Mouse (Mus musculus) heart, postnatal 36 days (tissue): ENCODE results near the gene Mybpc1. TPM values are rescaled to one million over a fixed set of nuclear protein-coding genes. Genes with fewer than 3 reads are reported as not detected.
"Not testable (repeated sequence)": the region's sequence is repeated elsewhere in the genome, so short reads cannot be mapped to it uniquely, and the experiment has no call there.

Experiments
- DNase-seq, 2 experiments: peaks; one replicate each; pipeline ENCODE4 v3.0.0; 2021 to 2022
- intact Hi-C: fragments of 180-260 bp; cut with DNase I; formaldehyde crosslinking; loops from one replicate; pipeline ENCODE4 v1.15.1; 2025
- total RNA-seq, 2 experiments: library from RNA; stranded (reverse); gene quantifications; 2 replicates each; pipeline ENCODE4 v1.2.3; 2021

Mybpc1 gene
- total RNA-seq, 2 experiments from 2014 or later = 0.39 to 0.49 TPM

DNA sequence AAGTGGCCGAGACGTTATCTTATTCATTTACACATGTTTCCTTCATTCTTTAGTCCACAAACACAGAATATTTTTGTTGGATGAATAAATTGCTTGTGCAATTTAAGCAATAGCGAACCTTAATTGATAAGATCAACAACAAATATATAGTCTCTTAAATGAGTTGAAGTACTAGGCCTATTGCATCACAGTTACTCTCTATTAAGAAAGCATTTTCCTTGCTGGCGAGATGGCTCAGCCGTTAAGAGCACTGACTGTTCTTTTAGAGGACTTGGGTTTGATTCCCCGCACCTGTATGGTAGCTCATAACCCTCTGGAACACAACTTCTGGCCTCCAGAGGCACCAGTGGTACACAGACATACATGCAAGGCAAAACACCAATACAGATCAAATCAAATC is 47.9 kb downstream of the Mybpc1 start:
- intact Hi-C loops = no loop called here
- DNase-seq = no peak

DNA sequence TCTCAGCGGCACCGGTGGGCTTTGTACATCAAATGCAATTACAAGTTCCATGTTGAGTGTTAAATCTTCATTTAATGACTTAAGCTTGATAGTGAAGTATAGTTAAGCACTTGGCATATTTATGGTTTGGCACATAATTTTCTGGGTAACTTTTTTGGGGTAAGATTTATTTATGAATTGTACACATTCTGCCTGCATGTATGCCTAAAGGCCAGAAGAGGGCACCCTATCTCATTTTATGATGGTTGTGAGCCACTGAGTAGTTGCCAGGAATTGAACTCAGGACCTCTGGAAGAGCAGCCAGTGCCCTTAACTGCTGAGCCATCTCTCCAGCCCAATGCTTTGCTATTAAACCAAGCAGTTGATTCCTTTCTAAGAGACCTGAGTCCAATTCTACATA is 52.2 kb downstream of the Mybpc1 start:
- no peak for DNase-seq
- intact Hi-C loops = loop anchor here (5.0 kb wide), 1 partner anchor 120 kb away; no protein-coding TSS in a partner anchor

DNA sequence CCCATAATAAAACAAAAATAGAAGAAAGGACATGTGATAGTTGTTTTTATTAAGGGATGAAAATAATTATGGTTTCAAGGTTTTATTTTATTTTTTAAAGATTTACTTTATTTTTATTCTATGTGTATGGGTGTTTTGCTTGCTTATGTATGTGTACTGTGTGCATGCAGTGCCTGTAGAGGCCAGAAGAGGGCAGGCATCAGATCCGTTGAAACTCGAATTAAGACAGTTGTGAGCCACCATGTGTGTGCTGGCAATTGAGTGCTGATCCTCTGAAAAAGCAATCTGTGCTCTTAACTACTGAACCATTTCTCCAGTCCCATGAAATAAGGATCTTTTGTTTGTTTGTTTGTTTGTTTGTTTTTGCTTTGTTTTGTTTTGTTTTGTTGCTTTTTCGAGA is 54.7 kb downstream of the Mybpc1 start:
- intact Hi-C loops = loop anchor here (5.0 kb wide), 1 partner anchor 122 kb away; no protein-coding TSS in a partner anchor
- no peak for DNase-seq

DNA sequence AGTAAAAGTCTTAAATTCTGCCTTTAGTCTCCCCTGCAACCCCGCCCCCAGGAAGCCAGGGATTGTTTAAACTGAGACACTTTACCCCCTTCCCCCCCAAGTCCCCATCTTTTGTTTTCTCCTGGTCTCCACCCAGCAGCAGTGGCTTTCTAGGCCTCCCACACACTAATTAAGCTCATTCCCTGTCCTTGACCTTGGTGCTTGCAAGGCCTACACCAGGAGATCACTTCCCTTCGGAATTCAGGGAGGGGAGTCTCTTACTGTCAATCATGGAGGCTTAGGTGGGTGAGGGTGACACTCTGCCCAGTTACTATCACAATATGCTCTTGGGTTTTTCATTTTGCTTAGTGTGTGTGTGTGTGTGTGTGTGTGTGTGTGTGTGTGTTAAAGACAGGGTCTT is 57.3 kb downstream of the Mybpc1 start:
- no peak for DNase-seq
- intact Hi-C loops = no loop called here

DNA sequence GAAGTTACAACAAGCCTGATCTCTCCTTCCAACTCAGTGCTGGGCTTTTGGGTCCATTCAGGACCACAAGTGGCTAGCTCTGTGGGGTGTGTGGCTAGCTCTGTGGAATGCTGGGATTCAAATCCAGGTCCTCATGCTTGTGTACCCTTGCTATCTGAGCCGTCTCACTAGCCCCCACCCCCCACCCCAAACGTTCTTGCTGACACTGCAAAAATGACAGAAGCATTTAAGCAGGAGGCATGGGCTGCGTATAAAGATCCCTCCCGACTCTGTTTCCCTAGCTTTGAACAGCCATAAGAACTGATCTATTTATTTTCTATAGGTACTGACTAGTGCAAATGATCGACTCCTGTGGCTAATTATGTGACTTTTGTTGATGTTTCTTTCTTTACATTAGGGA is 74.3 kb downstream of the Mybpc1 start:
- DNase-seq = no peak
- intact Hi-C loops = no loop called here

DNA sequence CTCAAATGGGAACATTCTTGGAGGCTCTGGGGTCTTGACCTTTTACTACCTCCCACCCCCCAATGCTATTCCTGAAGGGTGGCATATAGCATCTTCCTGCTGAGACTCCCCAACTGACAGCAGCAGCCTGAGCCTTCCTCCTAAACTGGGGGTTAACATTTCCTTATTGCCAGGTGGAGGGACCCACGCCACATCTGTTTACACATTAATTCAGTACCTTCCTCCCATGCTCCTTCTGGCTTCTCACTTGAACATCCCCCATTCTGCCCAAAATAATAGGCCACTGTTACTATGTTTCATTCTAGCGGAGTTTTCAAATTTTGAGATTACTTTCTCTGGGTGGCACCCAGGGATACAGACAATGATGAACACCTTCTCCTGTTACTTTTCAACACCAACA is 80.9 kb downstream of the Mybpc1 start:
- intact Hi-C loops = no loop called here
- DNase-seq = no peak

DNA sequence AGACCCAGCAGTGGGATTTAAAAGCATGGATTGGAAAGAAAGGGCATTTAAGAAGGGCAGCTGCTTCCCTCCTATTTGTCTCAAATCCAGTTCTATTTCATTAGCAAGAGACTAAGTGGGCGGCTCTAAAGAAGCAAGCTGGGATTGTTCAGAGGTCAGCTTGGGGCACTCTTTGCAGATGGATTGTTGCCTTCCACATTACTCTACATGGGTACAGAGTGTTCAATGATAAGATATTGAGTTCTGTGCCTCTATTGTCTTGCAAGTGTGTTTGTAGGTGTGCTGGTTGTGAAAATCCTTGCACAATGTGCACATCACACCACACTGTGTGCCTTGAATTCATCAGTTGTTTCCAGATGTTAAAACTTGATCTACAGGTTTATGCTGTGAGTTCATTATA is 81.7 kb downstream of the Mybpc1 start:
- intact Hi-C loops = no loop called here
- no peak for DNase-seq

DNA sequence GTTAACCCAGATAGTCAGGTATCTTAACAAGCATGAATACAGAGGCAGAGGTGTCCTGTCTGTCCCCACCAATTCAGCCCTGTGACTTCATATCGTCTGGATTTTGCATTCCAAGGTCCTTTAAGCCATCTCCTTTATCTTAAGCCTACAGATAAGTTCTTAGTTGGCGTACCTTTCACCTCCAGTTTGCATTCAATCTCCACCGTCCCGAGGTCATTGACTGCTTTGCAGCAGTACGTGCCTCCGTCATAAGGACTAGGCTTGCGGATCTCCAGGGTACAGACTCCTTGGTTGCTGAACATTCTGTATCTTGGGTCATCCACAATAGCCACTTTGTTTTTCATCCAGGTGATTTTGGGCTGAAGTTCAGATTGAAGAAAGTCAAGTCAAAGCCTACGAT is 82.2 kb downstream of the Mybpc1 start:
- no peak for DNase-seq
- intact Hi-C loops = no loop called here

DNA sequence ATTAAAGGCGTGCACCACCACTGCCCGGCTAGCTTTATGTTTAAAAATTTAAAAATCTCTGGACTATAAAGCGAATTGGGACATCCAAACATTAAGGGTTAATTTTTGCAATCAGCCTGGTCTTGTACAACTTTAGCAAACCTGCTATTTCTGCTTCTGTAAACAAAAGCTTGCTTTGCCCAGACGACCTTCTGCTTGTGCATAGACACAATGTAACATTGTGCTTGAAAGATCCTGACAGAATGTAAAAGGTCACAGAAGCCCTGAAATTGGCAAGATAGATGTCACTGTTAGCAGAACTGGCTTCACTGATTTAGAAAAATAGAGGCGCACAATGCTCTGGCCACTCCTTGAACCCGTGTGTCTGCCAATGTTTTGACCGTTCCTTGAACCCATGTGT is 89.9 kb downstream of the Mybpc1 start:
- intact Hi-C loops, DNase-seq: not testable (repeated sequence)

DNA sequence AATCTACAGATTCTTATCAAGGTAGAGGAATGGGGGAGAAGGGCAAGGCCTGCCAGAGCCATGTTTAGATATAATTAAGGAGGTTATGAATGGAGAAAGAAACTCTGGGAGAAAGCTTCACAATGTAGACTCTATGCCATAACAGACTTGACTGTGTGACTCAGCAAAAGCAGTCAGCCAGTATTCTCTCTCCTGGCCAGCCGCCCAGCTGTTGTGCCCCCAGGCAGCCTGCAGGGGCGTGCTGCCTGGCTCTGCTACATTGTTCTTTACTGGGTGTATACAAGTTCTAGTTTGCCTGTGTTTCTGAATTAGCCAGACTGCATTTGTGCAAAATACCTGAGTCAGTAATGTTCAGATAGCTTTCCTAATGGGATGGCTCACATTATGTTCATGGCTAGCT is 90.5 kb downstream of the Mybpc1 start:
- intact Hi-C loops = no loop called here
- DNase-seq = peak; percentile 56 to 64

DNA sequence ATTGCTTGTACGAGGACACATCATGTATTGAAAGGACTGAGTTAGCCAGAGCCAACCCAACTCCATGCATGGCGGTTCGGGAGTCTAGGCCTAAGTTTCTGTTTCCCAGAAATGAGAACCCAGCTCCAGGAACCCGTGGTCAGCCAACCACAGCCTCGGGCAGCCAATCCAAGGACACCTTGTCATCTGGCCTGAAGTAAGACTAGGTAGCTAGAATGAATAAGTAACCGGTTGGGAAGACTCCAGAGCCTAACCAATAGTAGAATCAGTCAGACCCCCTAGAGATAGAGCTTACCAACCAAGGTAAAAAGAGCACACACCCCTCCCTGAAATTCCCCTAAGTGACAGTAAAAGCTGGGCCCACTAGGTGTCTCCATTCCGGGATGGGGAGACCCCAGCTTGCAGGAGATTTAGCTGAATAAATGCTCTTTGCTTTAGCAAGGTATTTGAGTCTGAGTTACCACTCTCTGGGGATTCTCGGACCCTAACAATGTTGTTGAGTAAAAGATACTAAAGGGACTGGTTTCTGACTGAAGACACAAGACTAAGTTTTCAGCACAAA is 91.3 kb downstream of the Mybpc1 start:
- DNase-seq = no peak
- intact Hi-C loops = no loop called here

DNA sequence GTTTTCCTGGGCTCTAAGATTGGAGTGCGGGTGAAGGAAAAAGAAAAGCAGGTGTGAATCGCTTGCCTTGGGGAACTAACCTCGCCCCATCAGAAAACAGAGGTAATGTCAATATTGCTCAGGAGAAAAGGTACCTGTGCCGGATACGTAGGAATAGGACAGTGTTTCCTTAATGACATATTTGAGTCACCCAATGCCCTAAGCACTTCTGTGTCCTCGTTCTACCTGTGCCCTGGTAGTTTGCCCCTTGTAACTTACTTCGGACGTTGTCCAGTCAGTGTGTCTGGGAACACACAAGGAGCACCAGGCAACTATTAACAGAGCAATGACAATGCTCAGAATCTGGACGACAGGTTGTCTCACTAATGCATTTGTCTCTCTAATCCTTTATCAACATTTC is 93.6 kb downstream of the Mybpc1 start:
- DNase-seq = no peak
- intact Hi-C loops = no loop called here

DNA sequence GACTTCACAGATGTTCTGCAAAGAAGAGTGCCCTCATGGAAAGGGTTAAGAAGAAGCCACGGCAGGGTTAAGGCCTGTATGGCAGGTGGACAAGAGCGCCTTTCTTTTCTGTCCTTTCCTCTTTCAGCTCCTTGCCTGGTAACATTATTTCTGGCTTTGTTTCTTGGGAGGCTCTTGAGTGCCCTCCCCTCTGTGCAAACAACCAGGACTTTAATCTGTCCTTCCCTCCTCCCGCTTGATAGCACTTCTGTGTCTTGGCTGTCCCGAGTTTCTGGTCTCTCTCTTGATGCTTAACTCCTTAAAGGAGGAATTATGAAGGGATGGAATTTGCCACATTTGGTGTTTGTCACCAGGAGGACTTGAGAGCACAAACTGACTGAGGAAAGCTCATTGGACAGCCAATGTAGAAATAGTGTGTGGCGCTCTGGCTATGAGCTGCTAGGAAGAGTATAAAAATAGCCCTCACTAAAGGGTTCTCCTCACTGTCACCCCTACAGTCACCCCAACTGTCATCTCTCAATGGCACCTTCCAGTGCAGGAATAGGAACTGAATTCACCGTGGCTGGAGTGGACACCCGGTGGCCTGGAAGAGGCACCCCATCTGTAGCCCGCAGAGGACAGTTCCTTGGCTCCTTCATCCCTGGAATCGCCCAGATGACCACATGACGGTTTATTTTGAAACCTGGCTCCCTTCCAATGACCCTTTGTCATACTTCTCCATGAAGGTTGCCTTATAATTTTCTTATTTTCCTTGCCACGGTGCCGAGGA is 94.3 kb downstream of the Mybpc1 start:
- intact Hi-C loops = no loop called here

DNA sequence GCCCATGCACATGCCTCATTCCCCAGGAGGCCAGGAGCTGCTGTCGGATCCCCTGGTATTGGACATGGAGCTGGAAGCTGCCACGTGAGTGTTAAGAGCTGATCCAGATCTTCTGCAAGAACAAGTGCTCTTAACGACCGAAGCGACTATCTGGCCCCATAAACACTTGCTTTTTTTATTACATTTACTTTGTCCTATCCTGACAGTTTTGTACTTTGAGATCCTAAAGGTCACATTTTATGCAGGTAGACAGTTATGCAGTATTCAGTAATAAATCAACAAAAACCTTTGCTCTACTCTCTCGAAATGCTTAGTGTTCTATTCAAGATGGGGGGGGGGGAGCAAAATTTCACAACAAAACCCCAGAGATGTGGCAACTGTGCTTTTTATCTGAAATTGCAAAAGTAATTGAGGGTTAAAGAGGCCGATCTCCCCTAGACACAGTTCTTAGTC is 97.2 kb downstream of the Mybpc1 start:
- no peak for DNase-seq
- intact Hi-C loops = loop anchor here (10.0 kb wide), 2 partner anchors 303 to 317 kb away; partner anchors contain the start of genes Utp20 and Washc3

More for the DNA sequence above, 94.3 kb downstream of the Mybpc1 start:
- peak; percentile 31 to 50 for DNase-seq

DNA sequence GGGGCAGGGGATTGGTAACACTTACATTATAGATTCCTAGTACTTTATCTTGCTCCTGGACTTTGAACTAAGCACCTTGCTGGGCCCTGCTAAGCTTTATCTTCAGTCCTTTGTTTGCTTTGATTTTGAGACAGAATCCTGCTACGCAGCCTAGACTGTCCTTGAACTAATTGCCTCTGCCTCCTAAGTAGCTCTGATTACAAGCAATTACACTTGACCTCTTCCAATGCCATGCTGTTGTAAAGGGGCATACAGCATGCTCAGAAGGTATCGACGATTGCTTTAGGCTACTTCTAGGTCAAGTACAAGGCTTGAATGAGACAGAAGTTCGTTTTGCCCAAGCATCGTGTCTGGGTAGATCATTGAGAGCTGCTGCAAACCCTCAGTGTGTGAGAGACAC is 99.7 kb downstream of the Mybpc1 start:
- intact Hi-C loops = loop anchor here (10.0 kb wide), 2 partner anchors 300 to 320 kb away; partner anchors contain the start of genes Utp20 and Washc3
- no peak for DNase-seq

DNA sequence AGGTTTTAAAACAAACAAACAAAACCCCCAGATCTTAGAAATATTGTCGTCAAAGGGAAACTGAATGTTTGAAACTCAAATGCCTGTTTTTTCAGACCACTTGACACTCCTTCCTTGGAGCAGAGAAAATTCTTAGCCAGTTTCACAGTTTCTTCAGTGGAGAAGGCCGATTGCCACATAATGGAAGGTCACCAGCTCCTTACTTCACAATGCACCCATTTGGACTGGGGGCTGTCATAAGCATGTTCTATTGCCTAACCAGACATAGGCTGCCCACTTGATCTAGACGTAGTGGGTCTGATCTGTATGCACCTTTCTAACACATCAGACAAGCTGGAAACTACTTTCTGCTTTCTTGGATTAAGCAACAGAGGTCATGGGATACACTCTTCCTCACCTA is 100.5 kb downstream of the Mybpc1 start:
- intact Hi-C loops = loop anchor here (5.0 to 10.0 kb wide), 4 partner anchors 127 to 320 kb away; partner anchors contain the start of genes Dram1, Gnptab, Utp20 and Washc3

DNA sequence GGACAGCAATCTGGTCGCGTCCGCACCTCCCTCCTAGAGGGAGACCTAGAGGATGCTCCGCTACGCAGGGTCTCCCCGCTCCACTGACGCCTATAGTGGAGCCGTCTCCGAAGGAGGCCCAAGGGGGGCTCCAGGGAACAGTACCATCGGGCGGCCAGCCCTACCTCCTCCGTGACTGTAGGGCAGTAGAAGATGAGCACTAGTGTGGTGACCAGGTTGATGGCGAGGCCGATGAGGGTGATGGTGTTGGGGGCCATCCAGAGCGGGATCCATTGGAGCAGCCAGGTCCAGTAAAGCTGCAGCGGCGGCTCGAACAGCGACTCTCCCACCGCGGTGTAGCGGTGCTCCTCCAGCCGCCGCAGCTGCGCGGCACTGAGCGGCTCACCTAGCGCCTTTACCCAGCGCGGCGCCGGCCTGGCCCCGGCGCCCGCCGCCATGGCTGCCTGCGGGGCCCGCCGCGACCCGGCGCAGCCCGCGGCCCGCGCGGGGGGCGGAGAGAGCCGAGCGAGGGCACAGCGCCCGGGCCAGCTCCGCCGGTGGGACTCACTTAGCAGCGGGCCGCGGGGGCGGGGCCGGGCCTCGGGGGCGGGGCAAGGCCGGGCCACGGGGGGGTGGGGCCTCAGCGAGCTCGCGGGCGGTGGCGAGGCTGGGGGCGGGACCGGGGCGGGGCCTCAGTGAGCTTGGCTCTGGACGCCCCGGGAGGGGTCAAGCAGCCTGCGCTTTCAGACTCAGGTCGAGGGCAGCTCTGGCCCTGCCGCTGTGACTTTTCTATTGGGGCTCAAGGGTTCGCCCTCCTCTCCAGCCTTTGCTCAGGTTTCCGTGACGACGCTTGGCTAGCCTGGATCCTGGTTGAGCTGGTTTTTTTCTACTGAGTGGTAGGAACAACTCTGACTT is 101.3 kb downstream of the Mybpc1 start, which contains the start of gene Chpt1:
Chpt1 (minus strand) TSS at position 653 of the 894 bp plus-strand sequence.
- peak; percentile 90 to 92 for DNase-seq
- intact Hi-C loops = loop anchor here (5.0 to 10.0 kb wide), 4 partner anchors 126 to 321 kb away; partner anchors contain the start of genes Dram1, Gnptab, Utp20 and Washc3

More for the DNA sequence above, 100.5 kb downstream of the Mybpc1 start:
- DNase-seq = no peak

DNA sequence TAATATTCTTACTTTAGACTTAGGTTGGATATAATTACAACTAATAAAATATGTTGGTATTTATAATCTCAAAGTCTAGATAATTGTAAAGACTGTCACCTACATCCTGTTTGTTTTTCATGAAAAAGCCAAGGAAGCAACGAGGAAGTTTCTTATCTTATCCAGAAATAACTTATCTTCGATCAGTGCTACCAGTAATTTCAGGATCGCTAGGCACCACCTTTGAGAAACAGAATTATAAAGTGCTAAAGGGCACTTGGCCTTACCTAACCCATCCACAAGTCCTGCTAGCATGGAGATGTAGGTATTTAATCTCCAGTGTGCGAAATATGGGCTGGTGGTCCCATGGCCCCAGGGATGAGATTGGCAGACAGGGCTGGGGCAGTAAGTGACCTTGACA is 102.0 kb downstream of the Mybpc1 start:
- no peak for DNase-seq
- intact Hi-C loops = loop anchor here (5.0 to 10.0 kb wide), 4 partner anchors 126 to 322 kb away; partner anchors contain the start of genes Dram1, Gnptab, Utp20 and Washc3

DNA sequence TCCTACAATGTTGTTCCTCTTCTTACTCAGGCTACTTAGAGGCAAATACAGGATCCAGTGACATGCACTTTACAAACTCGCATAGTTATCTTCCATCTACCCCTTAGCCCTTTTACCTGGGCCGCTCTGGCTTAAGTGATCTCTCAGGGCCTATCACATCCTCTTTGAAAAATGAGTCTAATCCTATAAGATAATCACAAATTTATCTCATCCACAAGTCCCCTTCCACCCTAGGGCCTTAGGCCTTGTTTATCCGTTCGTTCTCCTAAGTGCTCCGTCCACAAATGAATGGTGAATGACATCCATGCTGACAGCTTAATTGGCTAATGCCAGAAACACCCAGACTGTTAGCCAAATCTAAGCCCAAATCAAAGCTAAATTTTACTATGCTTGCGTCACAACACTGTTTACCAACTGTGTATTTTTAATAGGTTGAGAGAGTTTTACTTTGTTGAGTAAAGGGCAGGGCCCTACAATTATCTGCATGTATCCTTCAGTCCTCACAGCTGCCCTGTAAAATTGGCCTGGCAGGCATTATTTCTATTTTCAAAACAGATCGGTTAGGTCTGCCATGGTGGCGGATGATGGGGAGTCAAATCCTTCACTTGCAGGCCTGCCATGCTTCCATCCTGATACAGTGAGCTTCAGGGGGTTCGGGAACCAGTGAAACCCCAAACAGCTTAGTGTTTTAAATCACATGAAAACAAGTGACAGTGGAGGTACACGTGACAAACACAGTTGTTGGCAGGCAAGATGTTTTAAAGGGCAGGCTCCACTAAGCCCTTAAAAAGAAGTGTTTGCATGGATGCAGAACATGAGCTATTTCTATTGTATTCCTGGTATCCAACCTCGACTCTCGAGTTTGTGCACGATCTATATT is 102.8 kb downstream of the Mybpc1 start:
- intact Hi-C loops = loop anchor here (5.0 to 10.0 kb wide), 4 partner anchors 125 to 323 kb away; partner anchors contain the start of genes Dram1, Gnptab, Utp20 and Washc3
- DNase-seq = peak in 1 of 2 experiments; percentile 37
